41 mouse cellular contexts compared by ENCODE assay signal in genomic region chr14:24290726-24291125, GRCm38 (mm10). TPM values are rescaled to one million over a fixed set of nuclear protein-coding genes. Genes with fewer than 3 reads are reported as not detected.
"Had no signal": no experiment of that assay in that cellular context is flagged by ENCODE, and none has a peak within 500 bp of the region (broad histone marks: within the 10 kb centered on the region; RNA-seq: fewer than 3 reads in every experiment).

No protein-coding gene starts in this region.

- H3K4me3 ChIP-seq: heart, embryonic 13.5 days; heart, embryonic 15.5 days; hindbrain, embryonic 13.5 days; hindbrain, embryonic 15.5 days; kidney, embryonic 15.5 days; limb, embryonic 13.5 days; limb, embryonic 15.5 days; liver, embryonic 12.5 days had no signal

- H3K36me3 ChIP-seq: heart, embryonic 13.5 days; heart, embryonic 15.5 days; hindbrain, embryonic 13.5 days; hindbrain, embryonic 15.5 days; kidney, embryonic 15.5 days; limb, embryonic 13.5 days; limb, embryonic 15.5 days; liver, embryonic 12.5 days had no signal

- H3K27me3 ChIP-seq: heart, embryonic 13.5 days; heart, embryonic 15.5 days; hindbrain, embryonic 13.5 days; hindbrain, embryonic 15.5 days; kidney, embryonic 15.5 days; limb, embryonic 13.5 days; limb, embryonic 15.5 days; liver, embryonic 12.5 days had no signal

- H3K9me3 ChIP-seq: heart, embryonic 13.5 days; heart, embryonic 15.5 days; hindbrain, embryonic 13.5 days; hindbrain, embryonic 15.5 days; kidney, embryonic 15.5 days; limb, embryonic 13.5 days; limb, embryonic 15.5 days; liver, embryonic 12.5 days had no signal

- H3K27ac ChIP-seq: heart, embryonic 13.5 days; heart, embryonic 15.5 days; hindbrain, embryonic 13.5 days; hindbrain, embryonic 15.5 days; hindbrain, postnatal 0 days; kidney, embryonic 15.5 days; kidney, postnatal 0 days; limb, embryonic 13.5 days; limb, embryonic 15.5 days; liver, embryonic 12.5 days; liver, embryonic 14.5 days had no signal

- DNase-seq: gastrocnemius, postnatal 14 days; gastrocnemius, postnatal 36 days; heart, adult 18-20 months; heart, postnatal 14 days; heart, postnatal 36 days; kidney, adult 11 months; kidney, adult 2 months; kidney, adult 9 months; kidney, postnatal 14 days; kidney, postnatal 36 days; layer of hippocampus, adult 9-11 months; layer of hippocampus, postnatal 36 days; left cerebral cortex, postnatal 4 days had no signal

- H3K4me1 ChIP-seq: hindbrain, embryonic 13.5 days; hindbrain, embryonic 15.5 days; kidney, embryonic 15.5 days; limb, embryonic 13.5 days; limb, embryonic 15.5 days; liver, embryonic 12.5 days had no signal

RNA-seq across cellular contexts. Expression of gene E330034G19Rik, which starts 2.3 kb away (rescaled TPM):
- total RNA-seq: gastrocnemius, adult 18-20 months; gastrocnemius, adult 8-10 months; gastrocnemius, postnatal 14 days; gastrocnemius, postnatal 36 days; heart, adult 18-20 months; heart, postnatal 14 days; heart, postnatal 36 days; hematopoietic stem cell, adult 5-6 weeks; hindbrain, postnatal 0 days; layer of hippocampus, adult 18-20 months; layer of hippocampus, adult 8-10 months; layer of hippocampus, postnatal 14 days; layer of hippocampus, postnatal 36 days; left cerebral cortex, adult 18-20 months; left cerebral cortex, adult 8-10 months; left cerebral cortex, postnatal 10 days; left cerebral cortex, postnatal 25 days; left cerebral cortex, postnatal 4 days had no signal
- polyA plus RNA-seq: heart, embryonic 11.5 days; heart, embryonic 13.5 days; heart, embryonic 15.5 days; heart, postnatal 0 days; hindbrain, embryonic 11.5 days; hindbrain, embryonic 15.5 days; intestine, embryonic 14.5 days; intestine, embryonic 16.5 days; kidney, adult 2 months; kidney, embryonic 15.5 days; kidney, postnatal 0 days; large intestine, adult 2 months; limb, embryonic 11.5 days; limb, embryonic 15.5 days; liver, embryonic 12.5 days; liver, embryonic 14.5 days had no signal
